Mouse (Mus musculus) G1E (cell line): ENCODE measurements around the gene Slc7a10.

Source experiments
- CTCF ChIP-seq: IDR thresholded peaks from 2 replicates; pipeline ENCODE4 v1.5.1; 2012; ENCODE audit warnings: low read depth, low read length, inconsistent platforms, mixed read lengths
- GATA1 ChIP-seq: IDR thresholded peaks from 2 replicates; pipeline ENCODE4 v1.6.1; 2012; ENCODE audit warnings: borderline replicate concordance, low read length, inconsistent platforms, mixed read lengths
- POLR2AphosphoS5 ChIP-seq: IDR thresholded peaks from 2 replicates; pipeline ENCODE4 v1.6.1; 2012; ENCODE audit warnings: low read depth, low read length, inconsistent platforms; ENCODE audit not compliant: insufficient replicate concordance

DNA sequence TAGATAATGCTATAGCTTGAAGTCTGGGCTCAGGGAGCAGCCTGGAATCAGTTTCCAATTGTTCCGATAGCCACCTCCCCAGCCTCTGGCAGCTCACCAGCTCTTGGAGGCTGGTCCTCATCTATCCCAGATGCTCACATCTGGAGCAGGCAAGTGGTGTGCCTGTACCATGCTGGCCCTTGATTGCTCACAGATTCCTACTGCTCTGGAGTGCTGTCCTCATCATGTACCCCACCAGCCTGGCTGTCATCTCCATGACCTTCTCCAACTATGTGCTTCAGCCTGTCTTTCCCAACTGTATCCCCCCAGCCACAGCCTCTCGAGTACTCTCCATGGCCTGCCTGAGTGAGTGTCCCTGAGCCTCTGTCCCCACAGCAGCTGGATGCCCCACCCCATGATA is 10.8 kb downstream of the Slc7a10 start:
- TF ChIP-seq CTCF (no peak), GATA1 (no peak), POLR2AphosphoS5 (no peak)
